Mouse (Mus musculus): ENCODE measurements around the gene Wnt5b. TPM values are rescaled to one million over a fixed set of nuclear protein-coding genes. Genes with fewer than 3 reads are reported as not detected.

The Wnt5b gene
- polyA plus RNA-seq, 1 experiment from 2014 or later: 0.18 TPM

DNA sequence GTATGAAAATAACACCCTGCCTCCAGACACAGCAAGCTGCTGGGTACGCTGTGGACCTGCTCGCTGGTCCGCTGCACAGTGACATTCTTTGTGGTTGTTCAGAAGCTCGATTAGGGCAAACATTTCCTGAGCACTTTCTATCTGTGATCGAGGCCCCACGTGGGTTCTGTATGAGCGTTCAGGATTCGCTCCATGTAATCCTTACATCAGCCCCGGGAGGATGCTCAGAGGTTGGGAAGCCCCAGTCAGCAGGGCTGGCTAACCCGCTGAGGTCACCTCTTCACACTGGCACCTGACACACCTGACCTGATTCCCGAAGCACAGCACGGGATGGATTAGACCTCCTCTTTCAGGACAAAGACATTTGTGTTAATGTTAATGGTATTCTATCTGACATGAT lies 8.3 kb downstream of the Wnt5b start:
- Histone ChIP-seq H3K9me3 (replicated peaks; ENCODE audit: control insufficient read depth, low read length) (no peaks in the 10 kb centered on the region), H3K36me3 (ENCODE audit: control insufficient read depth, insufficient read depth) (no peaks in the 10 kb centered on the region), H3K27me3 (ENCODE audit: control insufficient read depth, insufficient read depth, low read depth, low read length) (peaks cover 3% of the 10 kb centered on the region), H3K4me2 (ENCODE audit: low read depth, low read length) (no peak overlapping the region), H3K27ac (ENCODE audit: low read length) (no peak overlapping the region), H3K4me1 (ENCODE audit: control insufficient read depth, low read depth, low read length) (no peaks in the 10 kb centered on the region), H3K9ac (ENCODE audit: low read depth, low read length) (no peak overlapping the region), H3K4me3 (ENCODE audit: low read depth, low read length) (no peak overlapping the region)
- ATAC-seq (ENCODE audit: low read depth): no peak
- 74% methylated on average over 12 of the region's 12 CpGs for WGBS (ENCODE audit: insufficient replicate concordance)

DNA sequence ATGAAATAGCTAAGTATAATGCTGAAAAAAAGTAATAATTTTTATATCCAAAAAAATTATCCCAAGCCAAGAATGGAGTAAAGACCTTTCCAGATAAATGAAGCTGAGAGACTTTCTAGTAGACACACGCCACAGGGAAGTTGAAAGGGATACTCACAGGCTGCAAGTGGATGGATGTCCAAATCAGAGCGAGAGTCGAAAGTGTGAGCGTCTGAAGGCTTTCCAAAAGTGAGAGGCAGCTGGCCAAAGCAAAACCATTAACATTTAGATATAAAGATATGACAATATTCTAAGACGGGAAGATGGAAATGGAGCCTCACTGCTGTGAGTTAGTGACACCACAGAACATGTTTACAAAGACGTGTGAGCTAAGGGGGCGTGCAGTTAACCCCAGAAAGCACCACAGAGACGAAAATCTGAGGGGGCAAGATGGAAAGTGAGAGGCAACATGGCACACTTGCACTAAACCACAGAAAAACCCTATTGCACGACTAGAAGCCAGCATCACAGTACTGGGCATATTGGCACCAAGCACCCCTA lies 10.9 kb downstream of the Wnt5b start:
- no peaks in the 10 kb centered on the region for H3K9me3 ChIP-seq (replicated peaks; ENCODE audit: control insufficient read depth, low read length)
- no peaks in the 10 kb centered on the region for H3K27me3 ChIP-seq (ENCODE audit: control insufficient read depth, insufficient read depth, low read depth, low read length)
- H3K36me3 ChIP-seq (ENCODE audit: control insufficient read depth, insufficient read depth): no peaks in the 10 kb centered on the region
- H3K4me3 ChIP-seq (ENCODE audit: low read depth, low read length): no peak overlapping the region
- H3K9ac ChIP-seq (ENCODE audit: low read depth, low read length): no peak overlapping the region
- H3K4me2 ChIP-seq (ENCODE audit: low read depth, low read length): no peak overlapping the region
- 54% methylated on average over 9 of the region's 9 CpGs for WGBS (ENCODE audit: insufficient replicate concordance)
- no peaks in the 10 kb centered on the region for H3K4me1 ChIP-seq (ENCODE audit: control insufficient read depth, low read depth, low read length)
- ATAC-seq (ENCODE audit: low read depth): no peak
- no peak overlapping the region for H3K27ac ChIP-seq (ENCODE audit: low read length)

GRCm38 (mm10) chr6:119529659-119530058 lies 14.5 kb downstream of the Wnt5b start:
- Histone ChIP-seq H3K36me3 (ENCODE audit: control insufficient read depth, insufficient read depth) (no peaks in the 10 kb centered on the region), H3K4me2 (ENCODE audit: low read depth, low read length) (no peak overlapping the region), H3K9me3 (replicated peaks; ENCODE audit: control insufficient read depth, low read length) (no peaks in the 10 kb centered on the region), H3K4me1 (ENCODE audit: control insufficient read depth, low read depth, low read length) (no peaks in the 10 kb centered on the region), H3K4me3 (ENCODE audit: low read depth, low read length) (no peak overlapping the region), H3K27me3 (ENCODE audit: control insufficient read depth, insufficient read depth, low read depth, low read length) (no peaks in the 10 kb centered on the region), H3K27ac (ENCODE audit: low read length) (no peak overlapping the region), H3K9ac (ENCODE audit: low read depth, low read length) (no peak overlapping the region)
- 35% methylated on average over 3 of the region's 3 CpGs for WGBS (ENCODE audit: insufficient replicate concordance)
- no peak for ATAC-seq (ENCODE audit: low read depth)

- no peaks in the 10 kb centered on the region for H3K9me3 ChIP-seq (replicated peaks; ENCODE audit: control insufficient read depth, low read length)
- no peak overlapping the region for H3K9ac ChIP-seq (ENCODE audit: low read depth, low read length)
- H3K4me2 ChIP-seq (ENCODE audit: low read depth, low read length): no peak overlapping the region
- 54% methylated on average over 5 of the region's 5 CpGs for WGBS (ENCODE audit: insufficient replicate concordance)
- H3K27ac ChIP-seq (ENCODE audit: low read length): no peak overlapping the region
- H3K27me3 ChIP-seq (ENCODE audit: control insufficient read depth, insufficient read depth, low read depth, low read length): no peaks in the 10 kb centered on the region
- H3K4me1 ChIP-seq (ENCODE audit: control insufficient read depth, low read depth, low read length): no peaks in the 10 kb centered on the region
- ATAC-seq (ENCODE audit: low read depth): no peak
- H3K4me3 ChIP-seq (ENCODE audit: low read depth, low read length): no peak overlapping the region
- H3K36me3 ChIP-seq (ENCODE audit: control insufficient read depth, insufficient read depth): no peaks in the 10 kb centered on the region
Observed at GRCm38 (mm10) chr6:119526498-119526897, 17.6 kb downstream of the Wnt5b start.

GRCm38 (mm10) chr6:119521931-119522391 lies 22.2 kb downstream of the Wnt5b start:
- Histone ChIP-seq H3K4me1 (ENCODE audit: control insufficient read depth, low read depth, low read length) (no peaks in the 10 kb centered on the region), H3K27ac (ENCODE audit: low read length) (no peak overlapping the region), H3K4me2 (ENCODE audit: low read depth, low read length) (no peak overlapping the region), H3K9ac (ENCODE audit: low read depth, low read length) (no peak overlapping the region), H3K27me3 (ENCODE audit: control insufficient read depth, insufficient read depth, low read depth, low read length) (no peaks in the 10 kb centered on the region), H3K4me3 (ENCODE audit: low read depth, low read length) (no peak overlapping the region), H3K36me3 (ENCODE audit: control insufficient read depth, insufficient read depth) (no peaks in the 10 kb centered on the region), H3K9me3 (replicated peaks; ENCODE audit: control insufficient read depth, low read length) (no peaks in the 10 kb centered on the region)
- ATAC-seq (ENCODE audit: low read depth): no peak
- WGBS (ENCODE audit: insufficient replicate concordance): 13% methylated on average over 3 of the region's 3 CpGs

DNA sequence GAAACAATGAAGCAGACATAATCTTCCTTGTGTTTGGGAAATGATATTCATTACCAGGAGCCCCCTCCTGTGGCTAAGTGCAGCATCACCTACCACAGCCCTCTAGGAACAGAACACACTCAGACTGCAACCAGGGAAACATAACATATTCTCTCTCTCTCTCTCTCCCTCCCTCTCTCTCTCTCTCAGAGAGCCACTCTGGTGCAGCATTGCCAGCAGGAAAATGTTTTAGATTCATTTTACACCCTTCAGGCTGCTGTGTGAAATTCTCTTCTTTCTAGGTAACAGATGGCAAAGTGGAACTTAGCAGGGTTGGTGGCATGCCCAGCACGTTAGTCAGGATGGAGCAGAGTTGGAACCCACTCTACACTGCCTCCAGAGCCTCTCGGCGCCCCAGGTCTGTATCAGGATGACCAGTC lies 22.7 kb downstream of the Wnt5b start:
- Histone ChIP-seq H3K4me1 (ENCODE audit: control insufficient read depth, low read depth, low read length) (no peaks in the 10 kb centered on the region), H3K36me3 (ENCODE audit: control insufficient read depth, insufficient read depth) (no peaks in the 10 kb centered on the region), H3K27ac (ENCODE audit: low read length) (no peak overlapping the region), H3K27me3 (ENCODE audit: control insufficient read depth, insufficient read depth, low read depth, low read length) (no peaks in the 10 kb centered on the region), H3K9ac (ENCODE audit: low read depth, low read length) (no peak overlapping the region), H3K4me2 (ENCODE audit: low read depth, low read length) (no peak overlapping the region), H3K9me3 (replicated peaks; ENCODE audit: control insufficient read depth, low read length) (no peaks in the 10 kb centered on the region), H3K4me3 (ENCODE audit: low read depth, low read length) (no peak overlapping the region)
- ATAC-seq (ENCODE audit: low read depth): no peak
- WGBS (ENCODE audit: insufficient replicate concordance): 49% methylated on average over 3 of the region's 3 CpGs

DNA sequence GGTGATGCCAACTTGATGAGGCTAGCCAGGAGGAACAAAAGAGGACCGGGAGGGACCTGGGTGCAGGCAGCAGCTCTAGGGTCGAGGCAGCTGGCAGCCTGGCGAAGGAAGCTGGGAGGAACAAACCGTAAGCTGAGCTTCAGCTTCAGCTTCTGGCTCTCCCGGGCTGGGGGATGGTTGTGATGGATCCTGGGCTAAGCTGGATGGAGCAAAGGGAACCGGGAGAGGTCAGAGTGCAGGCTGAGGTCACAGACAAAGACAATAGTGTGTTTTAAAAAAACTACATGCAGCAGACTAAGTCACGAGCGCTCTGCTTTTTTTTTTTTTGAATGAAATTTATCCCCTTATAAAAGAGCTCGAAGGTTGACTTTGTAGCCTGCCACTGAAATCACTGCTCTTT lies 23.4 kb downstream of the Wnt5b start:
- H3K9me3 ChIP-seq (replicated peaks; ENCODE audit: control insufficient read depth, low read length): no peaks in the 10 kb centered on the region
- no peaks in the 10 kb centered on the region for H3K27me3 ChIP-seq (ENCODE audit: control insufficient read depth, insufficient read depth, low read depth, low read length)
- H3K9ac ChIP-seq (ENCODE audit: low read depth, low read length): no peak overlapping the region
- ATAC-seq (ENCODE audit: low read depth): no peak
- no peaks in the 10 kb centered on the region for H3K4me1 ChIP-seq (ENCODE audit: control insufficient read depth, low read depth, low read length)
- H3K27ac ChIP-seq (ENCODE audit: low read length): no peak overlapping the region
- no peak overlapping the region for H3K4me3 ChIP-seq (ENCODE audit: low read depth, low read length)
- 41% methylated on average over 9 of the region's 9 CpGs for whole genome bisulfite sequencing (ENCODE audit: insufficient replicate concordance)
- H3K36me3 ChIP-seq (ENCODE audit: control insufficient read depth, insufficient read depth): no peaks in the 10 kb centered on the region
- no peak overlapping the region for H3K4me2 ChIP-seq (ENCODE audit: low read depth, low read length)

DNA sequence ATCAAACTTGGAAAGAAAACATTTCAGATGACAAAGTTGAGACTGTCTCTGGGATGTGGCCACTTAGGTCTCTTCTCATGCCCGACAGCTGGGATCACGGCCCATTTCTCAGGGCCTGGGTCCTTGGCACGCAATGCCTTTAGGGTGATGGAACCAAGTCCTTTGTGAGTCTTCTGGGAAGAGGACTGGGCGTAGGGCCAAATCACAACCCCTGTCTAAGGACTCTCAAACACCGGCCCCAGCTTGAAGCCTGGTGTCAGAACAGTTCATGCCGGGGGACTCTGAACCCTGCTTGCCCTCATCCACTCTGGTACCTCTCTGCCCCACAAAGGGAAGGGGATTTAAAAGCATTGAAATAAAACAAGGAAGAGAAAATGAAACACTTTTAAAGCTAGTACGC lies 30.1 kb downstream of the Wnt5b start:
- ATAC-seq (ENCODE audit: low read depth): no peak
- H3K36me3 ChIP-seq (ENCODE audit: control insufficient read depth, insufficient read depth): no peaks in the 10 kb centered on the region
- no peak overlapping the region for H3K27ac ChIP-seq (ENCODE audit: low read length)
- no peaks in the 10 kb centered on the region for H3K4me1 ChIP-seq (ENCODE audit: control insufficient read depth, low read depth, low read length)
- WGBS (ENCODE audit: insufficient replicate concordance): 75% methylated on average over 7 of the region's 7 CpGs
- no peaks in the 10 kb centered on the region for H3K9me3 ChIP-seq (replicated peaks; ENCODE audit: control insufficient read depth, low read length)
- H3K9ac ChIP-seq (ENCODE audit: low read depth, low read length): no peak overlapping the region
- H3K4me3 ChIP-seq (ENCODE audit: low read depth, low read length): no peak overlapping the region
- no peak overlapping the region for H3K4me2 ChIP-seq (ENCODE audit: low read depth, low read length)
- no peaks in the 10 kb centered on the region for H3K27me3 ChIP-seq (ENCODE audit: control insufficient read depth, insufficient read depth, low read depth, low read length)

DNA sequence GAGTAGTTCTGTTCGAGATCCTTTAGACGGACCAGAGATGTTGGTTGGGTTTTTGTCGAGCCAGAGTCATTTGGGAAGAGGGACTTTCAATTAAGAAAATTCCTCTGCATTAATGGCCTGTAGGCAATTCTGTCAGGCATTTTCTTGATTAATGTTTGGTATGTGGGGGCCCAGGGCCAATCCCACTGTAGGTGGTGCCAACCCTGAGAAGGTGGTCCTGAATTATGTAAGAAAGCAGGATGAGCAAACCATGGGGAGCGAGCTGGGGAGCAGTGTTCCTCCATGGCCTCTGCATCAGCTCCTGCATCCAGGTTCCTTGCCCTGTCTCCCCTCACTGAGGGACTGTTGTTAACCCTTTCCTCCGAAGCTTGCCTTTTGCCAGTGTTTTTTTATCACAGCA lies 30.7 kb downstream of the Wnt5b start:
- no peaks in the 10 kb centered on the region for H3K27me3 ChIP-seq (ENCODE audit: control insufficient read depth, insufficient read depth, low read depth, low read length)
- no peaks in the 10 kb centered on the region for H3K9me3 ChIP-seq (replicated peaks; ENCODE audit: control insufficient read depth, low read length)
- no peak overlapping the region for H3K4me2 ChIP-seq (ENCODE audit: low read depth, low read length)
- 62% methylated on average over 5 of the region's 5 CpGs for WGBS (ENCODE audit: insufficient replicate concordance)
- H3K4me1 ChIP-seq (ENCODE audit: control insufficient read depth, low read depth, low read length): no peaks in the 10 kb centered on the region
- no peaks in the 10 kb centered on the region for H3K36me3 ChIP-seq (ENCODE audit: control insufficient read depth, insufficient read depth)
- no peak overlapping the region for H3K9ac ChIP-seq (ENCODE audit: low read depth, low read length)
- no peak for ATAC-seq (ENCODE audit: low read depth)
- H3K4me3 ChIP-seq (ENCODE audit: low read depth, low read length): no peak overlapping the region
- H3K27ac ChIP-seq (ENCODE audit: low read length): no peak overlapping the region
